Mouse (Mus musculus) urinary bladder, postnatal 4 days (tissue): ENCODE data around the gene Parp3.

Experiments used
- DNase-seq, 2 experiments: peaks; one replicate each; pipeline ENCODE4 v3.0.0; 2021 to 2022; ENCODE audit warnings: low spot score in 2 of 2

Gene Parp3

DNA sequence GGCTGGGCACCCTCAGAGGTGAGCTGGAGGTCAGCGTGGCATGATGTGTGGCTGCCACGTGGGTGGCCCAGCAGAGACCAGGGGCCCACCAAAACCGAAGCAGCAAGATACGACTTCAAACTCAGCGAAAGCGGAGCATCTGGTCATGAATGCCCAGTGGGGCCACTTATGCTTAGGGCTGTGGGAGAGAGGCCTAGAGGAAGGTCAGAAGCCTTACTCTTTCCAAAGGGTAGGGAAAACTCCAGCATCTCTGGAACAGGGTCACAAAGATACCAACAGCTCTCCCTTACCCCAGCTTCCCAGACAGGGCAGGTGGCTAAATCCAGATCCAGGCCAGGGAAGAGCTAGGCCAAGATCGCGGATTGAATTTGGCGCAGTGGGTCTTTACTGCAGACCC, 19.6 kb downstream of the Parp3 start:
- DNase-seq = no peak

DNA sequence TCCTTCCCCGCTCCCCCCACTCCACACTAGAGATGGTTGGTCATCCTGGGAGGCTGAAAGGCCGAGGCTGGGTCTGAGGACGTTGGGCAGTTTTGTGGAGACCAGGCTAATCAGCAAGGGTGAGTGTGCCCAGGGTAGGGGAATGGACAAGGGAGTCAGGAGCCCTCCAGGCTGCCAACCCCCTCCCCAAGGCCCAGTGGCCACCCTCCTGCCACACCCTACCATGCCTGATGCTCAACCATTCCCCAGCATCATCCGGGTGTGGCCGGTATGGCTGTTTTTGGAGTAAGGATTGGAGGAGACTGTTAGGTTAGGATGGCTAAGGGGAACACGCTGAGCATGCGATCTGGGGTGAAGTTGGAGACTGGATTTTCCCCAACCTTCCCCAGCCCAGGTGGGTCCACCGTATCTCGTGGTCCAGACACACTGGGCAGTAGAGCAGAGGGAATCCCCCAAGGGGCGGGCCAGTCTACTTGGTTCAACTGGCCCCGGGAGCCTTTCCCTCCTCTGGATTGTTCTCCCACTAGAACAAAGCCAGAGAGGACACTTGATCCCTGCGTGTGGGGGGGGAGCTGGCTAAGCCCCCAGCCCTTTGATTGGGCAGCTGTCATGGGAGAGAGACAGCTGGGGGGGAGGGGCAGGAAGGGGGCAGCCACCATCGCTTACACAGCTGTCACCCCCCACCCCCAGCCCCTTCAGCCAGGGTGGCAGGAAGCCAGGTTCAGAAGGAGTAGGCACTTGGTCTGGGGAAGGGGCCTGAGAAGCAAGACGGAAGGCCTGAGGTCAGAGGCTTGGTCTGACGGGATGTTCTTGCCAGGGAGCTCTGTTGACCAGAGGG, 20.2 kb downstream of the Parp3 start:
- no peak for DNase-seq

DNA sequence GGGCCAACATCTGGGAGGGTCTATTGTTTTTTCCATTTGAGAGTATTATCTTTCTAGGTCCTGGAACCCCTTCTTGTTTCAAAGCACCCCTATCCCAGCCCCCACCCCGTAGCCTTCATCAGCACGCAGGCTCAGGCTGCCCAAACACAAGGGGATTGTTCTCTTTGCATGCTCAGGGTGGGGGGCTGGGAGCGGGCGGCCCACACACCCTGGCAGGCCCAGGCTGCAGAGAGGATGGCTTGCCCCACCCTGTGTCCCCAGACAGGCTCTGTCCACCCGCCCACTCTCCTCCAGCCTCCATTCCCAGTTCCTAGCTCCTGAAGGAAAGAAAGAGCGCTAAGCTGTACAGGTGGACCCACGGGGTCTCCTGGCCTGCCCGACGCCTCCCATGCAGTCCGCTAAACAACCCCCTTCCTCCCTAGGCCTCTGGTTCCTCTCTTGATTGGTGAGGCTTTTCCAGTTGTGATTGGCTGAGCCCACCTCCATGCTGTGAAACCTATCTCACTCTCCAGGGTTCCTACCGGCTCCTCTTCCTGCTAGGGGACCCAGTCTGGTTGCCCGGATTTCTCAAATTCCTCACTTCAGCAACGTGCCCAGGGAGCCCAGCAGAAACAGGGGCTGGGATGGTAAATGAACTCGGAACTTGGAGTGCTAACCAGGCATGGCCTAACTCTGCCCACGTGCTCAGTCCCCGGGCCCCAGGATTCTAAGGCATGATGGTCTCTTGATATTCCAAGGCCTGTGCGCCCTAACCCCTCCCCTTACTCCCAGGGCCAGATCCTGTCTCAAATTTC, 21.7 kb downstream of the Parp3 start:
- DNase-seq = no peak

DNA sequence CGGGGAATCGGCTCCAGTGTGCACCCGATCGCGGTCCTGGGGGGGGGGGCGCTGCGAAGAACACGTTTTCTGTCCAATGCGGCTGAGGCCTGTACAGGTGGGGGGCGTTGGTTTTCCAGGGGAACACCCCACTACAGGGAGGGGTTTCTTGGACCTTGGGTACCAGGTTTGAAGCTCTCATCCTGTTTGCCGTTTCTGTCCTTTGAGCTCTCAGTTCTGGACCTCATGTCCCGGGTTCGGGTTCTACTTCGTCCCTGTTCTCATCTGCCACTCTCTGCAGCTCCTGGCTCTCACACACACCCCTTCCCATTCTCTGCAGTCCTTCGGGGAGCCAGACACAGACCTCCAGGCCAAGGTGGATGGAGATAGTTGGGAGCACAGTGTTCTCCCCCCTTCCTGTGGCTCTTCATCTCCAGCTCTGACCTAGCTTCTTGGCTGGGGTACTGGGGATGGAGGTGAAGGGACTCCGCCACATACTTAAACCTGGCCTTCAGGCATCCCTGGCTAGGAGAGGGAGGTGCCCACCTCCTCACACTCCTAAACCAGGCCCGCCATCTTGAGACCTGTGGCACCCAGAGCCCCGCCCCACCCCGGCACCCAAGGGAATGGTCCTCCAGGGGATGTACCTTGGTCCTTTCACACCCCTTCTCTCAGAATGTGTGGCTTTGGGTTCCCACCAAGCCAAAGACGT, 22.5 kb downstream of the Parp3 start:
- no peak for DNase-seq

DNA sequence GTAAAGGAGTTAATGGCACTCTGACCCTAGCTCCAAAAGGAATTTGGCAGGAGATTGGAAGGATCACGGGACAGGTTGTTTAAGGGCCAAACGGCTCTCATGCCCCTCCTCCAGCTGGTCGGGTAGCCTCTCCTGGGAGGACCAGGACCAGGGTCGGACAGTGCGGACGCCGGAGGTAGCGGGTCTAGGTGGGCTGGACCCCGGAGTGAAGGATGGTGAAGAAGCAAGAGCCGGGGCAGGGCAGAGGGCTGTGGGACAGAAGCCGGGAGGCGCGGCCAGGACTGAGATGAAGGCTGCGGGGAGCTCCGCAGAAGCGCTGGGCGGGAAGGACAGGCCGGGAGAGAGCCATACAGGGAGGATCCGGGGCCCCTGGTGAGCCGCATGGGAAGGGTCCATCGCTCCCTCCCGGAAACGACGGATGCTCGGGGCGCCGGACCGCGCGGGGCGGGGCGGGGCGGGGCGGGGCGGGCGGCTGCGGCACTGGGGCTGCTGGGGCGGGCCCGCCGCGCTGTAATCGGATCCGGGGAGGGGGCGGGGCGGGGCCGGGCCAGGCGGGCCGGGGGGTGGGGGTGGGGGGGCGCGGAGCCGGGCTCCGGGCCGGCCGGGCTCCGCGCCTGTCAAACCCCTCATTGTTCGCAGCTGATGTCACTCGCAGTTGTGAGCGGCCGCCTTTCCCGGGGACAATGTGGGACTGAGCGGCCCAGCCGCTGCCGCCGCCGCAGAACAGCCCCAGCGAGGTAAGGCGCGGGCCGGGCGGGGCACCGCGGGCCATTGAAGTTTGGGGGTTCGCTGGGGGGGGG, 23.3 kb downstream of the Parp3 start, which contains the start of gene Pcbp4:
Gene Pcbp4 (plus strand): TSS at position 21 of the 800 bp plus-strand sequence.
- peak in 1 of 2 experiments; percentile 58 for DNase-seq

DNA sequence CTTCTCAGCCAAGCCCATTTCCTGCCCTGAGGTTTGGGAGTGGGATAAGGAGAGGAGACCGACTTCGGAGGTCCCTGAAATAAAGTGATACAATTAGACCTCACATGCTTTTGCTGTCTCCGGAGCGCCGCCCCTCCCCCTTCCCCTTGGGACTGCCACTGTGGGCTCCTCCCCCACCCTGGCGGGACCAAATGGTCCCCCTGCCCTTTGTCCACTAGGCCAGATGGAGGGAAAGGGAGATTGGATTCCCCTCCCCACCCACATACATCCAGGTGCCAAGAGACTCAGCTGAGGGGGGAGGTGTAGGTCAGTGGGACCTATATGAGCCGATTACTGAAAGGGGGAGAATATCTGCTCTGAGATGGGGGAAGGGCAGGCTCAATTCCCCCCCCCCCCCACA, 23.9 kb downstream of the Parp3 start:
- DNase-seq = no peak

DNA sequence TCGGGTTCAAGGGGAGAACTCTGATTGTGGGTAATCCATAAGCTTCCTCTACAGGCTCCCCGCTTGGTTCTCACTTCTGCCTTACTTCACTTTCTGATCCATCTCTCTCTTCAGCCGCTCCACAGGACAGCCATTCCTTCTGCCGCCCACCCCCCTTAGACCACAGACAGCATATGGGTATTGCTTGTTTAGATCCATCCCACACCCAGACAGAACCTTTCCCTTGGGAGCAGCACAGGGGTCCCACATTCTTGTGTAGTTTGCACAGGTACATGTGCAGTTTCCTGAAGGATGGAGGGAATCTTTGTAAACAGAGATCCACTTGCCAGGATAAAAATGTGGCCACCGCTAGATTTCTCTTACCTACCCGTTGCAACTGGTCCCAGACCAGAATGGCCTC, 24.4 kb downstream of the Parp3 start:
- no peak for DNase-seq

DNA sequence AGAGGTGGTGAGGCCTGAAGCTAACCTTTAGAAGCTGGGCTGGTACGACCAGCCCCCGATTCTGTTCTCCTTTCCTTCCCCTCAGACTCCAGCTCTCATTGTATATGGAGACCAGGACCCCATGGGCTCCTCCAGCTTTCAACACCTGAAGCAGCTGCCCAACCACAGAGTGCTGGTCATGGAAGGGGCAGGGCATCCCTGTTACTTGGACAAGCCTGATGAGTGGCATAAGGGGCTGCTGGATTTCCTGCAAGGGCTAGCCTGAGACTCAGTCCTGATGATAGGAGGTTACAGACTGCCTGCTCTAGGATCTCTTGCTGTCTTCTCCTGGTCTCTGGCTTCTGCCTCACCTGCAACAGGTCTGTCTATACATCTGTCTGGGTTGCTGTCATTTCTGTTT, 24.9 kb downstream of the Parp3 start:
- no peak for DNase-seq

DNA sequence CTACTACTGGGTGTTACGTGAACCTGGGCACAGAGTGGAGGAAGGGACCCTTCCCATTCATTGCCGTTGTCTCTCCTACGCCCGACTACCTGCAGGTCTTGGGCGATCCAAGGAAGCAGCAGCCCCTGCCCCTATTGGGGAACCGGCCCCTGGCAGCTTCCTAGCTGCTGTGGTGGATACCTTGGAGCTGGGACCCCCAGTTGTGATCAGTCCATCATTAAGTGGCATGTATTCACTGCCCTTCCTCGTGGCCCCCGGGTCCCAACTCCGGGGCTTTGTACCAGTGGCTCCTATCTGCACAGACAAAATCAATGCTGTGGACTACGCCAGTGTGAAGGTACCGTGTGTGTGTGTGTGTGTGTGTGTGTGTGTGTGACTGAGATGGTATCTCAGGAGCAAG, 25.5 kb downstream of the Parp3 start:
- no peak for DNase-seq

DNA sequence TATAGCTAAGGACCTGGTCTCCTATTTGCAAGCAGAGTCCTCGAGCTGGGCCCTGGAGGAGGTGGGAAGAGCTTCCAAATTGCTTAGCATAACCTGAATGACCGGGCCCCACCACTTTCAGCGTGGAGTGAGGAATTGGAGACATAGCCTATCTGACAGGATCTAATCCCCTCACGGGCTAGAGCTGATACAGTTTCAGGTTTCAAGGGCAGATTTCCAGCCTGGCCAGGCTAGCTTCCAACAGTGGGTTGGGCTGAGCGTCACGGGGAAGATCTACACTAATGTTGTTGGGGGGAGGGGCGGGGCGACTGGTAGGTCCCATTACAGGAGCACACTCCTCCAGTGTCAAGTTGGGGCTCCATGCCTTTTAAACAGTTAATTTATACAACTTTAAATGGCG, 26.1 kb downstream of the Parp3 start:
- peak in 1 of 2 experiments; percentile 79 for DNase-seq

DNA sequence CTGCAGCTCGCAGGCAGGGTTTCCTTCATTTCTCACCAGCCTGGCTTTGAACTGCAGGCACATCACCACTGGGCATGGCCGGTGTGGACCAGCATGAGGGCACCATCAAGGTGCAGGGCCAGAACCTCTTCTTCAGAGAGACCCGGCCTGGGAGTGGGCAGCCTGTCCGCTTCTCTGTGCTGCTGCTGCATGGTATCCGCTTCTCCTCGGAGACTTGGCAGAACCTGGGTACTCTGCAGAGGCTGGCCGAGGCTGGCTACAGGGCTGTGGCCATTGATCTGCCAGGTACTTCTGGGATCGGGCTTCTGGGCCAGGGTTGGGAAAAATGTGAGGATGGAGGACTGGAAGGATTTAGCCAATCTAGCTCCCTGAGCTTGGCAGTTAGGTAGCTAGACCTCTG, 26.8 kb downstream of the Parp3 start:
- no peak for DNase-seq

DNA sequence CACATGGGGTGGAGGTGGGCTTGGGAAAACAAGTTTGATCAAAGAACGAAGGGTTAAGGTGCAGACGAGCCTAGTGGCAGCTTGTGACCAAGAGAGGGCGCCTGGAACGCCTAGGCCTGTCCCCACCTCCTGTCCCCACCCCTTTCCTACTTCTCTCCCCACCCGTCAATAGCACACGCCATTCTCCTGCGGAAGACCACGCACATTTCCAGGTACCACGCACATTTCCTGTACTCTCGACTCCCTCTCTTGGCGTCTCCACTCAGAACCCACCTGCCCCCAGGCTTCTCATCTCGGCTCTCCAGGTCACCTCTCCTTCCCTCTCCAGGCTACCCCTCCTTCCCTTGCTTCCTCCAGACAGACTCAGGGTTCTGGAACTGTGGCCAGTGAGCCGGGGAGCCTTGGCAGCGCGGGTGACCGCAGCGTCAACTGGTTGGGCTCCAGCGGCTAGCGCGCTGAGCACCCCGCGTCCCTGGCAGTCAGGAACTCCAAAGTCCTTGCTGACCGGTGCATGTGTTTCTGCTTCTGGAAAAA, 28.2 kb downstream of the Parp3 start:
- peak in 1 of 2 experiments; percentile 66 for DNase-seq

DNA sequence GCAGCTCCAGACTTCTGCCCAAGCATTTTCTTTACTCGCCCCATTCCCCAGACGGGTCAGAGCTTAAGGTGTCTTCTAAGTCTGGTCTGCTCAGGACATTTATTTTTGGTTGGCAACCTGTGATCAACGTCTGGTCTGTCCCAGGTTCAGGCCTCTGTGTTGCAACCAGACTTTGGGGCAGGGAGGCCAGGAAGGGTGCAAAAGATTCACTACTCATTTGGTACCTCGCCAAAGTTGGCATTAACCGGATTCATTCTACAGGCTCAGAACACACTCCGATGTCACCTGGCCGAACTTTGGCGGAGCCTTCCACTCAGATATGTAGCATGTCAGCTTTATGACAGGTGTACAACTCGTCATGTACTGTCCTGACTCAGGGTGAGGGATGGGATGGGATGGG, 28.8 kb downstream of the Parp3 start:
- no peak for DNase-seq

DNA sequence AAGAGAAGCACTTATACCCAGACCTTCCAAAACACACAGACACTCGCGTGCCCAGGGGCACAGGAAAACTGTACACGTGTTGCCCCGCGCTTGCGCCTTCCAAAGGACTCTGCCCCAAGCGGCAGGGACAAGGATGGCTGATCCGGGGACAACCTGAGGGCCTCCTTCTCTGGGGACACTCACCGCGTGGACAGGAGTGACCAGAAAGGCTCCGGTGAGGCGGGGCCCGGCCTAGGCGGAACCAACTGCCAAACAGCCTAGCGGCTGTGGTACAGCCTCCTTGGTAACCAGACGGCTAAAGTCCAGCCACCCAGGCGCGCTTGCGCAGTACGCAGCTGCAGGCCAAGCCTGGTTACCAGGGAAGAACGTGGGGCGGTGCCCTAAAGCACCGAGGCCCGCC, 29.4 kb downstream of the Parp3 start, which contains the start of the genes Abhd14b and Abhd14a:
Gene Abhd14b (plus strand): TSS at position 112 of the 400 bp plus-strand sequence.
Gene Abhd14a (minus strand): TSS at position 331 of the 400 bp plus-strand sequence.
- DNase-seq = peak; percentile 89 to 93

DNA sequence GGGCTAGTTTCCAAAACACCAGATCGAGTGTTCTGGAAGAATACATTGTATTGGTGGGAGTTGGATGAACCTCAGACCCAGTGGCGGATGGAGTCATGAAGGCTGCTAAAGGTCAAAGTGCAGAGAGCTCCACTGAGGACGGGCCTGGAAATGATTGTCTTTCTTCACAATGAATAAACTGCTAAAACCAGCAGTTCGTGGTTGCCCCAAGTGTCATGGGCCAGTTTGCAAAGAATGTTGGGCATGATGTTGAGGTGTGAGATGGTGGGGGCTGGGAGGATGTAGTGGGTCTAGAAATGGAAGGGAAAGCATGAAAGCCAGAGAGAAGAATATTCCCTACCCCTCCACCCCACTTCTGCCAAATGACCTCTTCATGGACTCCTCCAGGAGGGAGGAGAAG, 31.9 kb downstream of the Parp3 start:
- DNase-seq = no peak

DNA sequence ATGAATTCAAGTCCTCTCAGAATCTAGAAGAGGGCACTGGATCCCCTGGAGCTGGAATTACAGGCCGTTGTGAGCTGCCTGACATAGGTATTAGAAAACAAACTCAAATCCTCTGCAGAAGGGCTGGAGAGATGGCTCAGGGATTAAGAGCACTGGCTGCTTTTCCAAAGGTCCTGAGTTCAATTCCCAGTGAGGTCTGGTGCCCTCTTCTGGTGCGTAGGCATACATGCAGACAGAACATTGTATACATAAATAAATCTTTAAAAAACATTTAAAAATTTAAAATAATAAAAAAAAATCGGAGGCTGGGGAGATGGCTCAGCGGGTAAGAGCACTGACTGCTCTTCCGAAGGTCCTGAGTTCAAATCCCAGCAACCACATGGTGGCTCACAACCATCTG, 34.1 kb downstream of the Parp3 start:
- DNase-seq = no peak

DNA sequence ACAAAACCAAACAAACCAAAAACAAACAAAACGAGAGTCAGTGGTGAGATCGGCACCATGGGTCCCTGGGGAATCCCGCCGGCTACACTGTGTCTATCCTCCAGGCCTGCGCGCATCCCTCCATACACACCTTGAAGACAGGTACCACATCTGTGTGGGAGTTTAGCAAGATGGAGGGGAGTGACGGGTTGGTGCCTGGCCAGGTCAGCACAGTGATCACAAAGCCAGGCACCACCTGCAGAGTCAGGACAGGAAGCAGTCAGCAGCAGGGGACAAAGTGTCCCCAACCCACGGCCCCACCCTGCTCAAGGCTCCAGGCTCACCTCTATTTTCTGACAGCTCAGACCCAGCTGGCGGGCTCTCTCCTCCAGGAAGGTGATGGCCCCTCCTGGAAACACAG, 40.2 kb downstream of the Parp3 start:
- no peak for DNase-seq

DNA sequence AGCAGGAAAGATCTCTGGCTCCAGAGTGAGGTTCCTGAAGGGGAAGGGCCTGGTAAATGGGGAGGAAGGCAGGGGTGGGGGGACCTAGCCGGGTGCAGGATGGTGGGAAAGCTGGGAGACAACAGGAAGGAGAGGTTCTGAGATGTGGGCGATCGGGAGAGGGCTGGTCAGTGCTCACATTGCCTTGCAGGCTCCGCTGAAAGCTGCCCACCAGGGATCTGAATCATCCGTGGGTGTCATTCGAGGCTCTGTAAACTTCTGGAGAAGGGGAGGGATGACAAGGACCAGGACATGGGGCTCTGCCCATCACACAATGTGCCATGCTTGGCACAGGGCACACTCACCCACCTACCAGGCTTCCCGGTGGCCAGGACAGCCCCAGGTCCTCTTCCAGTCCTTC, 43.4 kb downstream of the Parp3 start:
- no peak for DNase-seq

DNA sequence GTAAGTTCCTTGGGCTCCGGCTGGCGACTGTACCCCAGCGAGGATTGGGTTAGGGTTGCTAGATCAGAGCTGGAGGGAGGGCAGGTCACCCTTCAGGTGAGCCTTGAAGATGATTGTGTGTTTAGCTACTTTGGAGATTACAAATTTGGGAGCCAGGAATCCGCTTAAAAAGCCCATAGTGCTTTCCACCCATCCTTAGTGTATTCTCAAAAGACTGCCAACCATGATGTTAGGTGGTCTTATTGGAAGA, 46.8 kb downstream of the Parp3 start:
- DNase-seq = no peak

DNA sequence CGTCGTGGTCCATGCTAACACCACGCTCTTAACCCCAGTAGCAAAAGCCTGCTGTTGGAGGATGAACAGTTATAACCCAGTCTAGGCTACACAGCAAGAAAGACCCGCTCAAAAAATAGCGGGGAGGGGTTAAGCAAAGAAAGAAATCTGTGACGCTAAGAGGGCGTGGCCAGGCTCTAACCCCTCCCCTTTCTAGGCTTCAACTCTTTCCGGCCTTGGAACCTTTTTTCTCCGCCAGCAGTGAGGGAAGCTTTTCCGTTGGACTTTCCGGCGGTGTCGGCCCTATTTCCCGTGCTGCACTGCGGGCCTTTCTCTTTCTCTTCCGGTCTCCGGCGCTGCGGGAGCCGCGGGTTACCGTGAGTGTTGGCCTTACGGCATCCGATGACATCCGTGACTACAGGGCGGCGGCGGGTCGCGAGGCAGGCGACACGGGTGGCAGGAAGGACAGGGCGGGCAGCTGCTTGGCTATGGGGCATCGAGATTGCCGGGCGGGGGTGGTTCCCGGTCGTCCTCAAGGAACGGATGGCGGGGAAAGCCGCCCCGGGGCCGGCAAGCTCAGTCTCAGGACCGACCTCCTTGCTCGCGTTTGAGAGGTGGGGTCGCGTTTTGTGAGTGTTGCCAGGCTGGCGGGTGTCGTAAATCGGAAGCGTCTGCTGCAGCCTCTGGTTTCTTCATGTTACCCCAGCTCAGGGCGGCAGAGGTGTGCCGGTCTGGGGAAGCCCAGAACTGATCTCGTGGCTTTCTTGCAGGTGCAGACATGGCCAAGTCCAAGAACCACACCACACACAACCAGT, 47.3 kb downstream of the Parp3 start, which contains the start of gene Rpl29:
Gene Rpl29 (plus strand): TSS at position 234 of the 794 bp plus-strand sequence.
- DNase-seq = peak; percentile 93 to 94
